Mouse (Mus musculus) forelimb bud, embryonic 11.5 days (tissue): ENCODE measurements around the gene Prkd3.

Source experiments
- DNase-seq: peaks from one replicate; pipeline ENCODE4 v3.0.0-alpha.2; 2012; ENCODE audit warnings: low read depth, low spot score

Gene Prkd3

GRCm38 (mm10) chr17:79020208-79020983 is at the start of gene Prkd3:
Prkd3 (minus strand) TSS chr17:79020816.
- DNase-seq, result peak; percentile 56

DNA sequence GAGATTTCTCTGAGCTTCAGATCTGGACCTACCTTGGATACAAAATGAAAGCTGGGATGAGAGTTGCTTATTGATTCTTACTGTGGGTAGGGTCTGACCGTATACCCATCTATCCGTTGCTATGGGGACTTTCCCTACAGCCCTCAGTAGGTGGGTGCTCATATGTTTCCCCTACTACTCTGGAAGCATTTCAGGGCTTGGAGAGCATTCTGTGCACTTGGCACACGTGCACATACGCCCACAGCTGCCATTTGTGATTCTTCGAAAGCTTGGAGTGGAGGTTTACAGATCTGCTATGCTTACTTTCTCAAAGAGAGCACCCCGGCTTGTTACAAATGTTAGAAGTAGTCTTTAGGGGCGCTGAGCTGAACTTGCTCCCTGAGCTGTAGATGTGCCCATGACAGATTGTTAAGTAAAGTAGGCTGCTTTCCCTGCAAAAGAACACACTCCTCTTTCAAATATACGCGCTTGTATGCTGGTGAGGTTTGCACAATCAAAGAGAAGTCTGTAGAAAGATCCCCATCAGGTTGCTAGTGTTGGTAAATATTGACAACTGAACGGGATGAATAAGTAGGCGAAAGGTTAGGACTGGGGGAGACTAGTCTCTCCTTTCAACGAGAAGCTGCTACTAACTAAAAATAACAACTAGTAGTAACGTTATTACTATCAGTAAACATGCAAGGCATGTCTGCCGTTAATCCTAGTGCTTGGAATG is 49.3 kb upstream of the Prkd3 start:
- DNase-seq, result no peak

GRCm38 (mm10) chr17:79069019-79069418 is 48.4 kb upstream of the Prkd3 start:
- peak; percentile 51 for DNase-seq

GRCm38 (mm10) chr17:79068581-79068980 is 48.0 kb upstream of the Prkd3 start:
- DNase-seq, result peak; percentile 40

- no peak for DNase-seq
These were observed 43.6 kb upstream of the Prkd3 start for GRCm38 (mm10) chr17:79064250-79064649.

GRCm38 (mm10) chr17:79060221-79060620 is 39.6 kb upstream of the Prkd3 start:
- no peak for DNase-seq

GRCm38 (mm10) chr17:79058271-79058670 is 37.7 kb upstream of the Prkd3 start:
- DNase-seq, result no peak

DNA sequence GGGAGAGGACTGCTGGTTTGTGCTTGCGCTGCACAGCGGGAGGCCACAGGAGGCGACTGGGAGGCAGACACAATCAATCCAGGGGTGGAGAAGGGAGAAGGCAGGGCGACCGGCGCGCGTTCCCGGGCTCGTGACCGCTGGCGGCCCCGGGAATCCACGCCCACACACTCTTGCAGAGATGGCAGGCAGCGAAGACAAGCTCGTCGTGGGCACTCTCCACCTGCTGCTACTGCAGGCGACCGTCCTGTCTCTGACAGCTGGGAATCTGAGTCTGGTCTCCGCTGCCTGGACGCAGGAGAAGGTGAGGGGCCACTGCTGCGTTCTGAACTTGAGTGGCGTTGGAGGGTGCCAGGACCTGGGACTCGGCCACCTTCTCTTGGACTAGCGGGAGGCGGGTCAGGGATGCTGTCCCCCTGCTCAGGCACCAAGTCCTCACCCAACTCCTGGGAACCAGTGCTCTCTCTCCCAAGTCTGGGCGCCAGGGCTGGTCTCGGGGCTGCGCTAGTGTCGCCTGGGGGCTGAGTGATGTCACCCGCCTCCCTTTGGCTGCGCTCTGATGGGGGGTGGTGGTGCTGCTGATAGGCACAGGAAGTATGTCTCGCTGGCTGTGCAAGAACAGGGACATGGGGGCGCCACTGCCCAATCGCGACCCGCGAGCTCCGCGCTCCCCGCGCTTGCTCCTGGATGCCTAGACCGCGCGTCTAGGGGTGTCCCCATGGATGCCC is 31.6 kb upstream of the Prkd3 start:
- peak; percentile 34 for DNase-seq

DNA sequence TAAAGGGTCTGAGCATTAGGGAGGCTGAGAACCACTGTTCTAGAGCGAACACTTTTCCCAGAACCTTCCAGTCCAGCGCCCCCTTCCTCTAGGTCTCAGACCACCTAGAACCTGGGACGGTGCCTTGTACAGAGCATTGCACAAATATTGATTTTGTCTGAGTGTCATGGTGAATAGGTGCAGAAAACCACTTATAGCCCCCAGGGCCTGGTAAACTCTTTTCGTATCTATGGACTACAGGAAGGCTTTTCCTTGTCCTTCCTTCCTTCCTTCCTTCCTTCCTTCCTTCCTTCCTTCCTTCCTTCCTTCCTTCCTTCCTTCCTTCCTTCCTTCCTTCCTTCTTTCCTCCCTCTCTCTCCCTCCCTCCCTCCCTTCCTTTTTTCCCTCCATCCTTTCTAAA is 31.0 kb upstream of the Prkd3 start, which contains the start of gene Qpct:
Gene Qpct (plus strand): TSS at position 301 of the 400 bp plus-strand sequence.
- DNase-seq, result no peak

- DNase-seq, result no peak
These were observed 23.1 kb upstream of the Prkd3 start for GRCm38 (mm10) chr17:79043705-79044104.

DNA sequence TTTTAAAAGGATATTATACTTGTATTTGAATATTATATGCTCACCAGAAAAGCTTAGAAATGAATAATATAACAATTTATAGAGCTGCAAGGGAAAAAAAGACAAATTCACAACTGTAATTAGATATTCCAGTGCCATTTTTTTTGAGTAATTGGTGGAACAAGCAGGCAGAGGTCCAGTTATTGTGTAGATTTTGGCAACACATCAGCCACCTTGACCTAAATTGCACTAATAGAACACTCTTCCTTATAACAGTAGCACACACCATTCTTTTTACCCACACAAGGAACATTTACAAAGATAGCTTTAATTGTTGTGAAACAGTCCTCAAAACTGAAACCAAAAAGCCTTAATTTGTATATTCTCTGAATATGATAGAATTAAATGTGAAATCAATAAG is 19.0 kb upstream of the Prkd3 start:
- no peak for DNase-seq

DNA sequence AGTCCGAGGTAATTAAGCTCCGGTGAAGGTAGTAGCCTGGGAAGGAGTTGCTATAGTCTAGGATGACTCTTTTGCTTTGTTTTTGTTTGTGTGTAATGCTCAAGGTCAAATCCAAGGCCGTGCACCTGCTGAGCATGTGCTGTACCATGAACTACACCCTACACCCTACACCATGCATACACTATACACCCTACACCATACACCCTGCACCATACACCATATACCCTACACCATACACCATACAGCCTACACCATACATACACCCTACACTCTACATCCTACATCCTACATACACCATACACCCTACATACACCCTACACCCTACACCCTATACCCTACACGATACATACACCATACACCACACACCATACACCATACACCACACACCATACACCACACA is 12.2 kb upstream of the Prkd3 start:
- DNase-seq, result no peak

DNA sequence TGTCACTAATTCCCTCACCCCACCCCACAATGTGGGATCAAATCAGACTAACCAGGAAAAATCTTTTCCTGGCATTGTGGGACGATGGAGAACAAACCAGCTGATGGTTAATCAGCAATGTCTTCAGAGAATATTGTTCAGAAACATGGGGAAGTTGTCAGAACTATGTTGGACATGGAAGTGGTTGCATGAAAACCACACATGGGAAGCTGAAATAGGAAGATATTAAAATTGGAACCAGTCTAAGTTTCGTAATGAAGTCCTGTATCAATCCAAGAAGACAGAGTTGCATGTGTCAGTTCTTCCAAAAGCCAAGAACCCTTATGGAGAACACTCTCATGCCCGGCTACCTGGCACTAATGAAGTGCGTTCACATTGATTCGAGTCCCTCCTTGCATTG is 11.0 kb upstream of the Prkd3 start:
- DNase-seq, result no peak

DNA sequence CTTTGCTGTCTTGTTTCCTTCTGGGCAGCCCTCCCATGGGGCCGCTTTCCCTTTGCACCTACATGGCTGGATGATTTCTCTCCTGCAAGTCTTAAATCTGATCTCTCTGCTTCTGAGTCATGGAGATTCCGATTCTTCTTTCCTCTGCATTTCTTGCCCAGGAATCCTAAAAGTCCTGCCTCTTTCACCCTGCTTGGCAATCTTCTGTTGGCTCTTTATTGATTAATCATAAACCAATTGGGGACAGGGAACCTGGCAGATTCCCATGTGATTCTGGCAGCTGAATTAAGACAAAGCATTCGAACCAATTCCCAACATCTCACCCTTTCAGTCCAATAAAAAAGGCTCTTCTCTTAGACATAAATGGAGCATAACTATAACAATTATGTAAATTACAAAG is 8.6 kb upstream of the Prkd3 start:
- DNase-seq, result no peak

- no peak for DNase-seq
These were observed 3.9 kb upstream of the Prkd3 start for GRCm38 (mm10) chr17:79024544-79024943.

DNA sequence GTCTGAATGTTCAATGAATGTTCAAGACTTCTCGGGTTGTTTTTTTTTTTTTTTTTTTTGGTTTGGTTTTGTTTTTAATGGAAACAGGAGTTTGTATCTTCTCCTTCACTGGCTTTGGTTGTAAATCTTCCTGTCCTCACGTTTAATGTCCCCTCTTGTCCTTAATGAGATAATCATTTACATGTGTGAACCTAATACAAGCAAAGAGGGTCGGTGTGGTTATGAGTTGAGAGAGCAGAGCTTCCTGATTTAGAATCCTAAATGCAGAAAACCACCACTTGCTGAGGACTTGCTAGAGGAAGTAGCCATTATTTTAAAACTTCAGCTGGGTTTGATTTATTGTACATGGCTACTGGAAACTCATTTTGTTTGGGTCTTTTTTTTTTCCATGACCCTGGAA is 2.1 kb upstream of the Prkd3 start:
- peak; percentile 64 for DNase-seq

GRCm38 (mm10) chr17:79020984-79021335 is 344 bp upstream of the Prkd3 start:
- no peak for DNase-seq

- no peak for DNase-seq
These were observed 849 bp downstream of the Prkd3 start for GRCm38 (mm10) chr17:79019726-79020207.

GRCm38 (mm10) chr17:79018422-79018821 is 2.2 kb downstream of the Prkd3 start:
- DNase-seq, result no peak

DNA sequence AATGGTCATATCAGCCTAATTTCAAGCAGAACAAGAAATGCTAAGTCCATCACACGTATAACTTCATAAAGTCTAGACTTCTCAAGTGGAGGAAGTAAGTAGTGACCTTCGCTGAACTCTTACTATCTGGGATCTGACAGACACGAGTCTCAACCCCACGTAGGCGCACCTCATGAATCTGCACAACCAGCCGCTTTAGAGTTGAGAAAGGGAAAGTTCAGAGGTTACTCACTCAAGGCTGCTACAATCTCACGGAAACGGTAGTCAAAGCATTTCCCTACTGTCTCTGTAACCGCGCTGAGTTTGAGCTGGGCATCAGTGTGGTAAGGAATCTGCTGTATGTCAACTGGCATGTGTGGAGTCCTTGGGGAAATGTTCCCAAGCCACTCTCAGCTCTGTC is 4.8 kb downstream of the Prkd3 start:
- DNase-seq, result no peak

DNA sequence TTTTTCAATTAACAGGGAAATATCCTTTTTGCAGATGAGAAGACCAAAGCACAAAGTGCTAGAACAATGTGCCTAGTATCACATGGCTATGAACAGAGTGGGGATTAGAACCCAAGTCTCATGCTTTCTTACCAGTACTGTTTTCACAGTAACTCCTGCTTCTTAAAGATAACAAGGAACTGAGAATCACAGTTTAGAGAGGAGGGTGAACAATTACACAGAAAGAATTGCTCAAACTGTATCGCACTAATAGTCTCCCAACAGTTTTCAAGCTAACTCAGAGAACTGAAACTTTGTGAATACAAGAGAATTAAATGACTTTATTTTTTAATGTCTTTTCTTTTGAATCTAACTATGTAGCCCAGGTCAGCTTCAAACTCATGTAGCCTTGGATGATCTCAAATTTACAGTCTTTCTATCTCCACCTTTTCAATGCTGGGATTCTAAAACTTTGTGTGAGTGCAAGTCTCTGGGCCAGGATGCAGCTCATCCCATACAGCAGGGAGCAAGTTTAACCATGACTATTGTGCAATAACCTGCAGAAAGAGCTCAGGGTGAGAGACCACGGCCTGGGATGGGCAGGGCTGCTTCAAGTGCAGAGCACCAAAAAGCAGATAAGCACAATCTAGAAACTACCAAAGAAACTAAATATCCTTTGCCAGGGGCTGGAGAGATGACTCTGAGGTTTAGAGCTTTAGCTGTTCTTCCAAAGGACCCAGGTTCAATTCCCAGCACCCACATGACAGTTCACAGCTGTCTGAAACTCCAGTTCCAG is 5.5 kb downstream of the Prkd3 start:
- DNase-seq, result no peak

DNA sequence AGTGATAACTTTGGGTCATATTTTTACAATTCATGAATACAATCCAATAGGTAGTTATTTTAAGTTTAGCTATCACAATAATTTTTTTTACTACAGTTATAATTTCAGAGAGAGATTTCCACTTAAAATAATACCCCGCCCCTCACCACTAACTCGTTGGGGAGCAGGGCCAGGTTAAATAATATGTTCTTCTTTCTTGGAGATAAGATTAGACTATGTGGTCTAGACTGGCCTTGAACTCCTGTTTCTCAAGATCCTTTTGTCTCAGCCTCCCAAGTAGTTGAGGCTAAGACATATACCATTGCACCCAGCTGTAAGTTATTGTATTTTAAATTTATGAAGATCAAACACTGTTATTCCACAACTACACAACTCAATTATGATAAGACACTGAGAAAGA is 7.0 kb downstream of the Prkd3 start:
- no peak for DNase-seq
